Mouse (Mus musculus) cortical plate, adult 2 months (tissue): ENCODE results near the gene Gcnt7. TPM values are rescaled to one million over a fixed set of nuclear protein-coding genes. Genes with fewer than 3 reads are reported as not detected.
A peak's percentile ranks its signal among the peaks of the same experiment; 100 is the strongest.

Experiments used
- H3K27ac ChIP-seq: fragments of 200-500 bp; 2 replicates; pipeline ENCODE4 v1.5.1; 2012; ENCODE audit warnings: low read length, control low read depth, inconsistent platforms; ENCODE audit not compliant: insufficient read depth
- H3K4me1 ChIP-seq: fragments of 200-500 bp; 2 replicates; pipeline ENCODE4 v1.6.1; 2011; ENCODE audit warnings: low read length; ENCODE audit not compliant: control insufficient read depth, insufficient read depth
- H3K4me3 ChIP-seq: fragments of 200-500 bp; 2 replicates; pipeline ENCODE4 v1.5.1; 2011; ENCODE audit warnings: mild to moderate bottlenecking, low read length, control low read depth; ENCODE audit not compliant: insufficient read depth
- CTCF ChIP-seq: fragments of 200-500 bp; IDR thresholded peaks from 2 replicates; pipeline ENCODE4 v1.5.1; 2011; ENCODE audit warnings: mild to moderate bottlenecking, control low read depth, low read length; ENCODE audit not compliant: insufficient read depth; ENCODE audit errors: extremely low read depth
- POLR2A ChIP-seq: fragments of 200-500 bp; IDR thresholded peaks from 2 replicates; pipeline ENCODE4 v1.6.1; 2011; ENCODE audit warnings: mild to moderate bottlenecking, low read length, control low read depth; ENCODE audit not compliant: insufficient read depth; ENCODE audit errors: extremely low read depth
- polyA plus RNA-seq: library from polyadenylated mRNA; depleted of rRNA; stranded (reverse); fragments of >200 nt; gene quantifications from 2 replicates; pipeline ENCODE4 v1.2.3, GENCODE M21; 2012

The Gcnt7 gene
- polyA plus RNA-seq, 1 experiment = not detected

- Histone ChIP-seq H3K27ac (no peak overlapping the region), H3K4me1 (no peaks in the 10 kb centered on the region), H3K4me3 (no peak overlapping the region)
- TF ChIP-seq CTCF (no peak), POLR2A (no peak)
These were observed 23.4 kb upstream of the Gcnt7 start for GRCm38 (mm10) chr2:172481654-172482385.

- no peak overlapping the region for H3K27ac ChIP-seq
- TF ChIP-seq CTCF = no peak
- no peak for TF ChIP-seq POLR2A
- H3K4me3 ChIP-seq = no peak overlapping the region
- no peaks in the 10 kb centered on the region for H3K4me1 ChIP-seq
These were observed 21.9 kb upstream of the Gcnt7 start for GRCm38 (mm10) chr2:172480296-172480695.

- Histone ChIP-seq H3K27ac (no peak overlapping the region), H3K4me3 (no peak overlapping the region), H3K4me1 (no peaks in the 10 kb centered on the region)
- TF ChIP-seq POLR2A = no peak
- peak; percentile 66 for TF ChIP-seq CTCF
These were observed 19.5 kb upstream of the Gcnt7 start for GRCm38 (mm10) chr2:172477860-172478259.

- Histone ChIP-seq H3K27ac (no peak overlapping the region), H3K4me3 (no peak overlapping the region), H3K4me1 (no peaks in the 10 kb centered on the region)
- TF ChIP-seq CTCF (no peak), POLR2A (no peak)
These were observed 19.0 kb upstream of the Gcnt7 start for GRCm38 (mm10) chr2:172477350-172477749.

- Histone ChIP-seq H3K4me1 (no peaks in the 10 kb centered on the region), H3K27ac (no peak overlapping the region), H3K4me3 (no peak overlapping the region)
- TF ChIP-seq POLR2A (no peak), CTCF (no peak)
These were observed 18.4 kb upstream of the Gcnt7 start for GRCm38 (mm10) chr2:172476707-172477260.

GRCm38 (mm10) chr2:172474970-172475369 is 16.6 kb upstream of the Gcnt7 start:
- TF ChIP-seq POLR2A = no peak
- no peak; the same call in 1 of the 2 replicates for TF ChIP-seq CTCF
- H3K4me1 ChIP-seq = no peaks in the 10 kb centered on the region
- H3K4me3 ChIP-seq = no peak overlapping the region
- H3K27ac ChIP-seq = no peak overlapping the region

GRCm38 (mm10) chr2:172473591-172473990 is 15.2 kb upstream of the Gcnt7 start:
- no peaks in the 10 kb centered on the region for H3K4me1 ChIP-seq

GRCm38 (mm10) chr2:172472318-172472717 is 13.9 kb upstream of the Gcnt7 start, which contains the start of gene Fam209:
TSS of gene Fam209 (plus strand) at chr2:172472520.
- Histone ChIP-seq H3K4me3 (no peak within 1 kb of the TSS), H3K27ac (no peak within 1 kb of the TSS), H3K4me1 (no peaks in the 10 kb centered on the region)
- no peak for TF ChIP-seq POLR2A
- TF ChIP-seq CTCF = no peak

More at GRCm38 (mm10) chr2:172473591-172473990, 15.2 kb upstream of the Gcnt7 start:
- Histone ChIP-seq H3K4me3 (no peak overlapping the region), H3K27ac (no peak overlapping the region)
- TF ChIP-seq CTCF (no peak), POLR2A (no peak)

GRCm38 (mm10) chr2:172468346-172468819 is 10.0 kb upstream of the Gcnt7 start:
- no peak for TF ChIP-seq CTCF
- no peak for TF ChIP-seq POLR2A
- Histone ChIP-seq H3K4me3 (no peak overlapping the region), H3K4me1 (no peaks in the 10 kb centered on the region), H3K27ac (no peak overlapping the region)

- no peak for TF ChIP-seq POLR2A
- TF ChIP-seq CTCF = no peak
These were observed 8.8 kb upstream of the Gcnt7 start for GRCm38 (mm10) chr2:172467206-172467605.

More at GRCm38 (mm10) chr2:172467206-172467605, 8.8 kb upstream of the Gcnt7 start:
- Histone ChIP-seq H3K4me3 (no peak overlapping the region), H3K4me1 (no peaks in the 10 kb centered on the region), H3K27ac (no peak overlapping the region)
